Mouse (Mus musculus): ENCODE measurements at regions not wholly inside any gene's neighbourhood (a gene's known extent, or its start where the extent isn't known, plus 50 kb on each side); places are given as distances from the start of the nearest gene placed in this dataset.

DNA sequence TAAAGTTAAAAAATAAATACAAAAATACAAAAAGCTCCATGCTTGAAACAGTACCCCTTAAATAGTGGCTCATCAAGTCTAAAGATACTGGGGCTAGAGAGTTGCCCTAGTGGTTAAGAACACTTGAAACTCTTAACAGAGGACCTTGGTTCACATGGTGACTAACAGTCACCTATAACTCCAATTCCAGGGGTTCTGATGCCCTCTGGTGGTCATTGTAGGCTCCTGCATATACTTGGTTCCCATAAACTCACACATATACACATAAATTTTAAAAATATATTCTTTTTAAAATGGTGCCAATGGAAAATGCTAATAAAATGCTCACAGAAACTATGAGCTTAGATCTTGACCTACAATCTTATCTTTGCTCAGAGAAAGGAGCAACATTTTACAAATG is 286.4 kb downstream of the Pdcd6ip start:
- no peak for TF ChIP-seq EP300 (IDR thresholded peaks at IDR 0.05; ENCODE audit: low read depth)
- peak; percentile 29; the same call in 1 of the 2 replicates for TF ChIP-seq CTCF (IDR thresholded peaks at IDR 0.05; ENCODE audit: low read depth)

Measured in liver, postnatal 0 days (tissue).